Mouse (Mus musculus) intestine, embryonic 14.5 days (tissue): Measurements from ENCODE around the gene Esr2. TPM values are rescaled to one million over a fixed set of nuclear protein-coding genes. Genes with fewer than 3 reads are reported as not detected.

Source experiments
- ATAC-seq: fragments of 200-750 bp; cut with Nextera tagmentation; replicated peaks from 2 replicates; pipeline ENCODE4 v1.8.0; 2017; ENCODE audit warnings: low read depth, moderate number of reproducible peaks, moderate TSS enrichment, moderate library complexity; ENCODE audit not compliant: low FRiP score, low TSS enrichment
- DNase-seq: peaks from one replicate; pipeline ENCODE4 v3.0.0-alpha.2; 2018; ENCODE audit warnings: low spot score
- H3K27ac ChIP-seq: fragments of 300-500 bp; sonication (generic); 2 replicates; pipeline ENCODE4 v1.5.1; 2014; ENCODE audit warnings: low read depth, mild to moderate bottlenecking, control low read depth
- H3K27me3 ChIP-seq: fragments of 300-500 bp; sonication (generic); replicated peaks from 2 replicates; pipeline ENCODE4 v1.6.1; 2014; ENCODE audit warnings: low read length, control low read depth; ENCODE audit not compliant: control insufficient read depth, insufficient read depth
- H3K36me3 ChIP-seq: fragments of 300-500 bp; sonication (generic); 2 replicates; pipeline ENCODE4 v1.6.1; 2014; ENCODE audit warnings: low read length, control low read depth; ENCODE audit not compliant: control insufficient read depth, insufficient read depth
- H3K4me1 ChIP-seq: fragments of 300-500 bp; sonication (generic); replicated peaks from 2 replicates; pipeline ENCODE4 v1.6.1; 2014; ENCODE audit warnings: low read length, control low read depth, mixed read lengths; ENCODE audit not compliant: control insufficient read depth, insufficient read depth
- H3K4me2 ChIP-seq: fragments of 300-500 bp; sonication (generic); 2 replicates; pipeline ENCODE4 v1.6.1; 2014; ENCODE audit warnings: low read length
- H3K4me3 ChIP-seq: fragments of 300-500 bp; sonication (generic); 2 replicates; pipeline ENCODE4 v1.5.1; 2014; ENCODE audit warnings: low read depth, low read length, control low read depth, mixed read lengths
- H3K9ac ChIP-seq: fragments of 300-500 bp; sonication (generic); 2 replicates; pipeline ENCODE4 v1.6.1; 2014; ENCODE audit warnings: mild to moderate bottlenecking, low read length
- H3K9me3 ChIP-seq: fragments of 300-500 bp; sonication (generic); 2 replicates; pipeline ENCODE4 v1.6.1; 2016; ENCODE audit warnings: low read length, control low read depth; ENCODE audit not compliant: control insufficient read depth
- WGBS: fragments of 180-500 bp; shearing (Covaris S2); extraction: QIAGEN DNeasy Blood & Tissue Kit; methylation state at CpG from one replicate; pipeline ENCODE4 v1.1.7; 2014; 5-methylcytosine and 5-hydroxymethylcytosine counted together
- polyA plus RNA-seq: library from polyadenylated mRNA; unstranded; fragments of >200 nt; fragmentation: Nextera tagmentation; extraction: Ambion mirVana; gene quantifications from 2 replicates; pipeline ENCODE4 v1.2.1, GENCODE M21; 2014

Gene Esr2
- polyA plus RNA-seq, 1 experiment from 2014 or later = not detected

- ATAC-seq (no peak), DNase-seq (no peak)
- H3K4me3 ChIP-seq = no peak overlapping the region
- no peak overlapping the region for H3K27ac ChIP-seq
- no peaks in the 10 kb centered on the region for H3K27me3 ChIP-seq
- H3K4me1 ChIP-seq = no peaks in the 10 kb centered on the region; the same call in 1 of the 2 replicates
- H3K9me3 ChIP-seq = no peaks in the 10 kb centered on the region
- no peak overlapping the region for H3K9ac ChIP-seq
- H3K36me3 ChIP-seq = peaks cover 9% of the 10 kb centered on the region; the same call in 1 of the 2 replicates
- 72% methylated on average over 15 of the region's 15 CpGs for WGBS
- no peak overlapping the region for H3K4me2 ChIP-seq
Observed at GRCm38 (mm10) chr12:76085956-76086905, 90.8 kb downstream of the Esr2 start.

- H3K9me3 ChIP-seq = no peaks in the 10 kb centered on the region
- no peak overlapping the region for H3K9ac ChIP-seq
- ATAC-seq (no peak), DNase-seq (no peak)
- H3K27me3 ChIP-seq = no peaks in the 10 kb centered on the region
- H3K4me2 ChIP-seq = no peak overlapping the region
- no peak overlapping the region for H3K27ac ChIP-seq
- peaks cover 5% of the 10 kb centered on the region; the same call in 1 of the 2 replicates for H3K4me1 ChIP-seq
- WGBS = 70% methylated on average over 9 of the region's 9 CpGs
- H3K36me3 ChIP-seq = peaks cover 7% of the 10 kb centered on the region; the same call in 1 of the 2 replicates
- H3K4me3 ChIP-seq = no peak overlapping the region
Observed at GRCm38 (mm10) chr12:76085066-76085465, 92.0 kb downstream of the Esr2 start.

GRCm38 (mm10) chr12:76081557-76082211, 95.4 kb downstream of the Esr2 start:
- no peaks in the 10 kb centered on the region for H3K9me3 ChIP-seq
- peak overlapping the region; percentile 27; the same call in 1 of the 2 replicates for H3K27ac ChIP-seq
- DNase-seq (peak; percentile 83), ATAC-seq (peak; percentile 85)
- 5% methylated on average over 22 of the region's 22 CpGs for WGBS
- no peaks in the 10 kb centered on the region for H3K27me3 ChIP-seq
- peak overlapping the region; percentile 55 for H3K4me2 ChIP-seq
- H3K4me1 ChIP-seq = peaks cover 5% of the 10 kb centered on the region; the same call in 1 of the 2 replicates
- peaks cover 15% of the 10 kb centered on the region; the same call in 1 of the 2 replicates for H3K36me3 ChIP-seq
- peak overlapping the region; percentile 32 for H3K4me3 ChIP-seq
- peak overlapping the region; percentile 22; the same call in 1 of the 2 replicates for H3K9ac ChIP-seq

- Histone ChIP-seq H3K27me3 (no peaks in the 10 kb centered on the region), H3K9ac (peak overlapping the region; percentile 22; the same call in 1 of the 2 replicates), H3K4me1 (peaks cover 5% of the 10 kb centered on the region; the same call in 1 of the 2 replicates), H3K36me3 (peaks cover 21% of the 10 kb centered on the region), H3K27ac (peak overlapping the region; percentile 27; the same call in 1 of the 2 replicates), H3K9me3 (no peaks in the 10 kb centered on the region), H3K4me3 (peak overlapping the region; percentile 32), H3K4me2 (peak overlapping the region; percentile 55)
- DNase-seq = no peak
- ATAC-seq = peak; percentile 72
- WGBS = 37% methylated on average over 14 of the region's 14 CpGs
Observed at GRCm38 (mm10) chr12:76080876-76081556, 96.0 kb downstream of the Esr2 start.

- WGBS = 58% methylated on average over 7 of the region's 7 CpGs
- H3K27ac ChIP-seq = no peak overlapping the region
- no peak for DNase-seq
- no peak overlapping the region for H3K4me2 ChIP-seq
- no peak for ATAC-seq
- H3K36me3 ChIP-seq = peaks cover 26% of the 10 kb centered on the region
- no peaks in the 10 kb centered on the region for H3K9me3 ChIP-seq
- no peak overlapping the region for H3K9ac ChIP-seq
- no peak overlapping the region for H3K4me3 ChIP-seq
- H3K27me3 ChIP-seq = no peaks in the 10 kb centered on the region
- H3K4me1 ChIP-seq = no peaks in the 10 kb centered on the region
Observed at GRCm38 (mm10) chr12:76073981-76074380, 103.1 kb downstream of the Esr2 start.

- Histone ChIP-seq H3K4me3 (no peak overlapping the region), H3K27ac (no peak overlapping the region), H3K4me2 (0 out of 2 replicates have a peak overlapping the region, but pooled peaks have one; percentile 1), H3K9me3 (no peaks in the 10 kb centered on the region), H3K36me3 (peaks cover 25% of the 10 kb centered on the region), H3K27me3 (no peaks in the 10 kb centered on the region), H3K9ac (no peak overlapping the region), H3K4me1 (no peaks in the 10 kb centered on the region)
- DNase-seq (no peak), ATAC-seq (no peak)
- 36% methylated on average over 13 of the region's 13 CpGs for WGBS
Observed at GRCm38 (mm10) chr12:76073066-76073826, 103.8 kb downstream of the Esr2 start.

GRCm38 (mm10) chr12:76071935-76072849, 104.9 kb downstream of the Esr2 start:
- peak overlapping the region; percentile 8 for H3K4me2 ChIP-seq
- DNase-seq = peak; percentile 62
- H3K9ac ChIP-seq = no peak overlapping the region
- H3K9me3 ChIP-seq = no peaks in the 10 kb centered on the region
- no peaks in the 10 kb centered on the region for H3K4me1 ChIP-seq
- 34% methylated on average over 19 of the region's 19 CpGs for WGBS
- no peak overlapping the region for H3K27ac ChIP-seq
- H3K27me3 ChIP-seq = no peaks in the 10 kb centered on the region
- no peak overlapping the region for H3K4me3 ChIP-seq
- ATAC-seq = no peak
- peaks cover 24% of the 10 kb centered on the region for H3K36me3 ChIP-seq
